Mouse (Mus musculus): Measurements from ENCODE around the gene Morf4l1. TPM values are rescaled to one million over a fixed set of nuclear protein-coding genes. Genes with fewer than 3 reads are reported as not detected.

Gene Morf4l1
- polyA plus RNA-seq (2015; fragmentation: Nextera tagmentation; extraction: Ambion mirVana): 519 and 526 TPM in 2 replicates

GRCm38 (mm10) chr9:90114567-90115307 is at the start of gene Morf4l1:
TSS of gene Morf4l1 (minus strand) at chr9:90114774.
- H3K9me3 ChIP-seq: no peaks in the 10 kb centered on the region
- H3K9ac ChIP-seq: peak within 1 kb of the TSS; percentile 98
- peak within 1 kb of the TSS; percentile 99 for H3K27ac ChIP-seq (replicated peaks)
- peak; percentile 99 for ATAC-seq (ENCODE audit: low read depth)
- H3K27me3 ChIP-seq: no peaks in the 10 kb centered on the region; the same call in 1 of the 2 replicates
- H3K4me1 ChIP-seq (replicated peaks): peaks cover 39% of the 10 kb centered on the region
- H3K4me3 ChIP-seq: peak within 1 kb of the TSS; percentile 92
- H3K36me3 ChIP-seq: no peaks in the 10 kb centered on the region
- H3K4me2 ChIP-seq: peak within 1 kb of the TSS; percentile 92
- 1% methylated on average over 40 of the region's 40 CpGs for WGBS

GRCm38 (mm10) chr9:90163749-90164095 is 49.1 kb upstream of the Morf4l1 start:
- peak overlapping the region; percentile 75 for H3K27ac ChIP-seq (replicated peaks)

GRCm38 (mm10) chr9:90162926-90163748 is 48.6 kb upstream of the Morf4l1 start, which contains the start of gene Adamts7:
TSS of gene Adamts7 (plus strand) at chr9:90163069.
- ATAC-seq (ENCODE audit: low read depth): peak; percentile 81
- H3K9ac ChIP-seq: peak within 1 kb of the TSS; percentile 84
- peak within 1 kb of the TSS; percentile 75 for H3K27ac ChIP-seq (replicated peaks)
- H3K27me3 ChIP-seq: no peaks in the 10 kb centered on the region
- H3K4me2 ChIP-seq: peak within 1 kb of the TSS; percentile 92
- WGBS: under 1% methylated on average over 52 of the region's 60 CpGs
- peaks cover 38% of the 10 kb centered on the region for H3K4me1 ChIP-seq (replicated peaks)
- H3K36me3 ChIP-seq: no peaks in the 10 kb centered on the region
- H3K4me3 ChIP-seq: peak within 1 kb of the TSS; percentile 84
- H3K9me3 ChIP-seq: peaks cover 2% of the 10 kb centered on the region; the same call in 1 of the 2 replicates

More at GRCm38 (mm10) chr9:90163749-90164095, 49.1 kb upstream of the Morf4l1 start:
- Histone ChIP-seq H3K36me3 (no peaks in the 10 kb centered on the region), H3K9me3 (peaks cover 2% of the 10 kb centered on the region; the same call in 1 of the 2 replicates), H3K9ac (peak overlapping the region; percentile 84), H3K27me3 (no peaks in the 10 kb centered on the region), H3K4me3 (peak overlapping the region; percentile 84), H3K4me2 (peak overlapping the region; percentile 92), H3K4me1 (replicated peaks) (peaks cover 38% of the 10 kb centered on the region)
- peak; percentile 68 for ATAC-seq (ENCODE audit: low read depth)
- under 1% methylated on average over 18 of the region's 18 CpGs for WGBS

GRCm38 (mm10) chr9:90162243-90162925 is 47.8 kb upstream of the Morf4l1 start:
- Histone ChIP-seq H3K4me1 (replicated peaks) (peaks cover 38% of the 10 kb centered on the region), H3K9ac (peak overlapping the region; percentile 84), H3K36me3 (no peaks in the 10 kb centered on the region), H3K27me3 (no peaks in the 10 kb centered on the region), H3K9me3 (peaks cover 2% of the 10 kb centered on the region; the same call in 1 of the 2 replicates), H3K4me2 (peak overlapping the region; percentile 92), H3K4me3 (peak overlapping the region; percentile 84), H3K27ac (replicated peaks) (peak overlapping the region; percentile 75)
- ATAC-seq (ENCODE audit: low read depth): peak; percentile 66
- 3% methylated on average over 20 of the region's 29 CpGs for WGBS

DNA sequence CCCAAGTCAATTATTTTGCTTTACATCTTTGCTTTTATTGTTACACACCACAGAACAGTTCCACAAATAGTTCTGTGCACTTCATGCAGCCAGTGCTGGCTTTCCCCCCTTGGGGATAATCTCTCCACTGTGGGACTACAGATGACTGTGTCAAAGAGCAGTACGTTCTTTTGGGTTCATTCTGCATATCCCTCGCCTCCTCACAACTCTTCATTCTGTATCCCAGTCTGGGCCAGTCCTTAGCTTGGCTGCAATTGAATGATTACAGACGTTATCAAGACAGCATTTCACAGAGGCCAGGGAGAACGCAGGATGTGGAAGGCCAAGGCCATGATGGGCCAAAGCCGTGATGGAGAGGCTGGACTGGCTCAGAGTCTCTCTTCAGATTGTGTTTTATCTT is 32.3 kb upstream of the Morf4l1 start:
- WGBS: 80% methylated on average over 5 of the region's 5 CpGs

GRCm38 (mm10) chr9:90145788-90146187 is 31.2 kb upstream of the Morf4l1 start:
- no peak overlapping the region for H3K4me2 ChIP-seq
- 47% methylated on average over 2 of the region's 2 CpGs for WGBS
- H3K4me3 ChIP-seq: no peak overlapping the region
- H3K4me1 ChIP-seq (replicated peaks): no peaks in the 10 kb centered on the region
- no peak overlapping the region for H3K27ac ChIP-seq (replicated peaks)
- H3K27me3 ChIP-seq: no peaks in the 10 kb centered on the region
- ATAC-seq (ENCODE audit: low read depth): no peak
- no peak overlapping the region for H3K9ac ChIP-seq
- H3K9me3 ChIP-seq: no peaks in the 10 kb centered on the region
- H3K36me3 ChIP-seq: no peaks in the 10 kb centered on the region

More for the DNA sequence above, 32.3 kb upstream of the Morf4l1 start:
- no peaks in the 10 kb centered on the region for H3K36me3 ChIP-seq
- no peaks in the 10 kb centered on the region for H3K4me1 ChIP-seq (replicated peaks)
- H3K4me3 ChIP-seq: no peak overlapping the region
- H3K27ac ChIP-seq (replicated peaks): no peak overlapping the region
- ATAC-seq (ENCODE audit: low read depth): no peak
- H3K9ac ChIP-seq: no peak overlapping the region
- H3K9me3 ChIP-seq: no peaks in the 10 kb centered on the region
- H3K4me2 ChIP-seq: no peak overlapping the region
- no peaks in the 10 kb centered on the region for H3K27me3 ChIP-seq

DNA sequence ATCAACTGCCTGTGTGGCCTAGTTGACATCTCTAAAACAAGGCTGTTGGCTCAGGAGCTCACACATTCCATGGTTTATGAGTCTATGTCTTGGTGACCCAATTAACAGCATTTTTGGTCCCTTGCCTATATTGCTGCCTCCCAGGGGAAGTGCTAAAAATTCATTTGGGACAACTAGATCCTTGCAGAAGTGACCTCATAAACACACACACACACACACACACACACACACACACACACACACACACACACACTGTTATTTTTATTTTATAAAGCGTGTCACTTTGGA is 22.0 kb upstream of the Morf4l1 start:
- ATAC-seq (ENCODE audit: low read depth): no peak
- WGBS: 89% methylated on average over 1 of the region's 1 CpGs
- no peak overlapping the region for H3K27ac ChIP-seq (replicated peaks)

DNA sequence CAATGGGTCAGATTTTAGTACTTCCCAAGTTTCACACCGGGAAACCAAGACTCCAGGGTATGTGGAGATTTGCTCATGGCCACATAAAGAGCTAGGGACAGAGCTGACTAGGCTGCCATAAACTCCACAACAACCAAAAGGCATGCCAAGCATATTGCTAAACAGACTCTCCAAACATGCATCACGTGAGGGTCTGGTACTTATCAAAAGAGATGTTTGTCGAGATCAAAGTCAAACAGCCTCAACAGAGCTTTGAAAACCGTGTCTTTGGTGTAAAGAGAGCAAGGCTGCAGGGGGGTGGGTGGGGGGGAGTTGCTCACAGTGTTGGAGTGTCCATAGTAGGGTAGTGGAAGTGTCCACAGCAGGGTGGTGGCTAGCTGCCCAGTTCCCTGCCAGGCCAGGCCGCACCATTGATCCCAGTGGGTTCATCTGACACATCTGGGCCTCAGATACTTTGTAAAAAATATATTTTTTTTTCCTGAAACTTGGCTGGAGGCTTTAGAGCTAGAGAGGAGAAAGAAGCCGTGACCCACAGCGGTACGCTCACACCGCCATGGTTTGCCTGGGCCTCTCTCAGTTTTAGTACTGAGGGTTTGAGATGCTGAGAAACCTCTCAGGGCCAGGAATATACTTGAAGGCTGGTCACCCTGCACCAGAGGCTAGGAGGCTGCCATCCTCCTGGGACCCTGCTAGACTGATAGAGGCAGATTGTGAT is 21.5 kb upstream of the Morf4l1 start:
- H3K36me3 ChIP-seq: no peaks in the 10 kb centered on the region
- H3K9ac ChIP-seq: no peak overlapping the region
- H3K9me3 ChIP-seq: no peaks in the 10 kb centered on the region
- H3K27ac ChIP-seq (replicated peaks): no peak overlapping the region
- H3K4me2 ChIP-seq: no peak overlapping the region
- WGBS: 69% methylated on average over 9 of the region's 9 CpGs
- no peak for ATAC-seq (ENCODE audit: low read depth)
- no peaks in the 10 kb centered on the region for H3K27me3 ChIP-seq
- H3K4me1 ChIP-seq (replicated peaks): no peaks in the 10 kb centered on the region
- H3K4me3 ChIP-seq: no peak overlapping the region

More for the DNA sequence above, 22.0 kb upstream of the Morf4l1 start:
- Histone ChIP-seq H3K27me3 (no peaks in the 10 kb centered on the region), H3K36me3 (no peaks in the 10 kb centered on the region), H3K4me3 (no peak overlapping the region), H3K9ac (no peak overlapping the region), H3K4me2 (no peak overlapping the region), H3K4me1 (replicated peaks) (no peaks in the 10 kb centered on the region), H3K9me3 (no peaks in the 10 kb centered on the region)

DNA sequence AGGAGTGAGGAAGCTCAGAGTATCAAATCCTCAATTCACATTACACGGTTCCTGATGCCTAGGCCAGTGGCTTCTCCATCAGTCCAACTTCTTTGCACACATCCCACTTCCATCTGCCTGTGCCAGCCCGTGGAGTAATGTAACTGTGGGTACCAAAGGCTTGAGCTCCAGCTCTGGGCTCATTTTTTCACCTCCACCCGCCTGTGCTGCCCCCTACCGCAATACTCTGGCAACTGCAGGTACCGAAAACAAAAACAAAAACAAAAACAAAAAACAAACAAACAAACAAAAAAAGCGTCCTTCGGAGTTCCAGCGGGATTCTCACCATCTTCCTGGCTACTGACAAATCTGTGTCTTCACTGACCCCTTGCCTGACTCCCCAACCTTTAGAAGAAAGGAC is 20.9 kb upstream of the Morf4l1 start:
- WGBS: 77% methylated on average over 8 of the region's 8 CpGs

GRCm38 (mm10) chr9:90133562-90134355 is 19.2 kb upstream of the Morf4l1 start:
- Histone ChIP-seq H3K9me3 (no peaks in the 10 kb centered on the region), H3K27ac (replicated peaks) (no peak overlapping the region), H3K4me3 (no peak overlapping the region), H3K4me1 (replicated peaks) (no peaks in the 10 kb centered on the region), H3K9ac (no peak overlapping the region), H3K4me2 (no peak overlapping the region), H3K36me3 (no peaks in the 10 kb centered on the region), H3K27me3 (no peaks in the 10 kb centered on the region)
- 77% methylated on average over 7 of the region's 7 CpGs for WGBS
- no peak for ATAC-seq (ENCODE audit: low read depth)

More for the DNA sequence above, 20.9 kb upstream of the Morf4l1 start:
- Histone ChIP-seq H3K9me3 (no peaks in the 10 kb centered on the region), H3K27me3 (no peaks in the 10 kb centered on the region), H3K4me2 (no peak overlapping the region), H3K9ac (no peak overlapping the region), H3K4me1 (replicated peaks) (no peaks in the 10 kb centered on the region), H3K27ac (replicated peaks) (no peak overlapping the region), H3K4me3 (no peak overlapping the region), H3K36me3 (no peaks in the 10 kb centered on the region)
- no peak for ATAC-seq (ENCODE audit: low read depth)

All from neural tube, embryonic 13.5 days (tissue).